Mouse (Mus musculus): Measurements from ENCODE around the gene Mdm2. TPM values are rescaled to one million over a fixed set of nuclear protein-coding genes. Genes with fewer than 3 reads are reported as not detected.

The Mdm2 gene
- total RNA-seq, 2 experiments from 2014 or later, result 49.2 to 49.8 TPM

- H3K27ac ChIP-seq, result no peak overlapping the region
- DNase-seq, result no peak
- no peak for TF ChIP-seq CTCF (IDR thresholded peaks at IDR 0.05)
- intact Hi-C loops (cut with DNase I), result no loop called here
- H3K4me3 ChIP-seq, result no peak overlapping the region
These were observed 19.1 kb downstream of the Mdm2 start for GRCm38 (mm10) chr10:117691389-117691968.

- no peak for TF ChIP-seq CTCF (IDR thresholded peaks at IDR 0.05)
- Histone ChIP-seq H3K4me3 (no peak overlapping the region), H3K27ac (no peak overlapping the region)
- DNase-seq, result no peak
- intact Hi-C loops (cut with DNase I), result no loop called here
These were observed 19.7 kb downstream of the Mdm2 start for GRCm38 (mm10) chr10:117690770-117691296.

- no peak overlapping the region for H3K27ac ChIP-seq
- H3K4me3 ChIP-seq, result no peak overlapping the region
- intact Hi-C loops (cut with DNase I), result no loop called here
- TF ChIP-seq CTCF (IDR thresholded peaks at IDR 0.05), result no peak
- DNase-seq, result no peak
These were observed 20.5 kb downstream of the Mdm2 start for GRCm38 (mm10) chr10:117690101-117690352.

- Histone ChIP-seq H3K27ac (no peak overlapping the region), H3K4me3 (no peak overlapping the region)
- no peak for DNase-seq
- TF ChIP-seq CTCF (IDR thresholded peaks at IDR 0.05), result no peak
- intact Hi-C loops (cut with DNase I), result no loop called here
These were observed 21.1 kb downstream of the Mdm2 start for GRCm38 (mm10) chr10:117689297-117690100.

- intact Hi-C loops (cut with DNase I), result no loop called here
- Histone ChIP-seq H3K4me3 (no peak overlapping the region), H3K27ac (no peak overlapping the region)
- peak; percentile 44 for TF ChIP-seq CTCF (IDR thresholded peaks at IDR 0.05)
- no peak for DNase-seq
These were observed 22.1 kb downstream of the Mdm2 start for GRCm38 (mm10) chr10:117688204-117689151.

- intact Hi-C loops (cut with DNase I), result no loop called here
- no peak for TF ChIP-seq CTCF (IDR thresholded peaks at IDR 0.05)
- H3K27ac ChIP-seq, result no peak overlapping the region
These were observed 23.0 kb downstream of the Mdm2 start for GRCm38 (mm10) chr10:117687577-117687976.

GRCm38 (mm10) chr10:117687018-117687417 is 23.5 kb downstream of the Mdm2 start:
- no peak overlapping the region for H3K4me3 ChIP-seq
- intact Hi-C loops (cut with DNase I), result no loop called here
- DNase-seq, result no peak
- H3K27ac ChIP-seq, result no peak overlapping the region
- TF ChIP-seq CTCF (IDR thresholded peaks at IDR 0.05), result no peak

More at GRCm38 (mm10) chr10:117687577-117687976, 23.0 kb downstream of the Mdm2 start:
- no peak for DNase-seq
- H3K4me3 ChIP-seq, result no peak overlapping the region

GRCm38 (mm10) chr10:117685849-117686591 is 24.5 kb downstream of the Mdm2 start:
- TF ChIP-seq CTCF (IDR thresholded peaks at IDR 0.05), result no peak
- no peak overlapping the region for H3K27ac ChIP-seq
- DNase-seq, result no peak
- no peak overlapping the region for H3K4me3 ChIP-seq
- intact Hi-C loops (cut with DNase I), result no loop called here

- intact Hi-C loops (cut with DNase I), result no loop called here
- Histone ChIP-seq H3K4me3 (no peak overlapping the region), H3K27ac (no peak overlapping the region)
- TF ChIP-seq CTCF (IDR thresholded peaks at IDR 0.05), result no peak
- no peak for DNase-seq
These were observed 25.2 kb downstream of the Mdm2 start for GRCm38 (mm10) chr10:117685171-117685848.

- no peak for TF ChIP-seq CTCF (IDR thresholded peaks at IDR 0.05)
- DNase-seq, result no peak
- Histone ChIP-seq H3K27ac (no peak overlapping the region), H3K4me3 (no peak overlapping the region)
- intact Hi-C loops (cut with DNase I), result no loop called here
These were observed 26.0 kb downstream of the Mdm2 start for GRCm38 (mm10) chr10:117684298-117685170.

- no peak overlapping the region for H3K4me3 ChIP-seq
- no peak for TF ChIP-seq CTCF (IDR thresholded peaks at IDR 0.05)
- no peak for DNase-seq
These were observed 26.9 kb downstream of the Mdm2 start for GRCm38 (mm10) chr10:117683734-117684037.

More at GRCm38 (mm10) chr10:117683734-117684037, 26.9 kb downstream of the Mdm2 start:
- no peak overlapping the region for H3K27ac ChIP-seq
- intact Hi-C loops (cut with DNase I), result no loop called here
